23 mouse cellular contexts compared by ENCODE assay signal in the genomic region with DNA sequence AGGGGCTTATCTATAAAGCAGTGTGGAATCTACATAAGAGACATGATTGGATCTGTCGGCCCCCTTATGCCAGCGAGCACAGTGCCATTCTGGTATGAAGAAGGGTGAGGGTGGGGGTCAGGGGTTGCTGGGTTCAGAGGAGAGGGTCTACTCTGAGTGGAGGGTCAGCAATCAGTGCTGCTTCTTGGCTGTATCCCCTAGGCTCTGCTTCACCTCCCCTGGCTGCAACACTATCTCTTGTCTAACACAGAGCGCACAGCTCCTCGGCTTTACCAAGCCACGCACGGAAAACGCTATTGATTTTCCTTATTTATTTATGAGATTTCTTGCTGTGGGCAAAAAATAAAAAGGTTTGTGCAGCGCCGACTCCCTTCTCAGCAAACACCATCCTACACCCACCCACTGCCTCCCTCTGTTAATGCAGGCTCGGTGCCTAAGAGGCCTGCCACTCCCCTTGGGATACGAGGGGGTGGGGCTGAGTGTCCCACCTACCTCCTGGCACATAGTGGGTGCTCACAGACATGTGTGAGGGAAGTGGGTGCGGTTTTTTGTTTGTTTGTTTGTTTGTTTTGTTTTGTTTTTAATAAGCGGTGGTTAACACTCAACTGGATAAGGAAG. TPM values are rescaled to one million over a fixed set of nuclear protein-coding genes. Genes with fewer than 3 reads are reported as not detected.
DNase-seq lines count a peak whose midpoint lies in the region; ATAC-seq lines count a peak whose summit lies in the region.
"Had no signal": no experiment of that assay in that cellular context is flagged by ENCODE, and none has a peak within 500 bp of the region (broad histone marks: within the 10 kb centered on the region; RNA-seq: fewer than 3 reads in every experiment).

No protein-coding gene starts in this region.

- no peak overlapping the region for H3K27ac ChIP-seq in forebrain, embryonic 15.5 days (replicated peaks)
- no peak overlapping the region for H3K27ac ChIP-seq in forebrain, embryonic 13.5 days
- H3K27ac ChIP-seq in midbrain, embryonic 12.5 days (replicated peaks): peak overlapping the region; percentile 36; the same call in 1 of the 2 replicates
- H3K27ac ChIP-seq in midbrain, embryonic 10.5 days (replicated peaks): no peak overlapping the region; the same call in 1 of the 2 replicates
- no peak overlapping the region for H3K27ac ChIP-seq in neural tube, embryonic 14.5 days (ENCODE audit: low read depth, low read length)
- peak overlapping the region; percentile 64 for H3K27ac ChIP-seq in midbrain, embryonic 15.5 days
- no peak overlapping the region for H3K27ac ChIP-seq in heart, embryonic 12.5 days (ENCODE audit: poor library complexity, severe bottlenecking)
- H3K27ac ChIP-seq: embryonic facial prominence, embryonic 12.5 days; gastrocnemius, adult 2 months had no signal

- no peak overlapping the region for H3K4me3 ChIP-seq in forebrain, embryonic 15.5 days
- no peak overlapping the region for H3K4me3 ChIP-seq in forebrain, embryonic 13.5 days
- no peak overlapping the region for H3K4me3 ChIP-seq in midbrain, embryonic 12.5 days
- no peak overlapping the region for H3K4me3 ChIP-seq in midbrain, embryonic 10.5 days
- no peak overlapping the region for H3K4me3 ChIP-seq in neural tube, embryonic 14.5 days (ENCODE audit: low read depth, low read length)
- H3K4me3 ChIP-seq in midbrain, embryonic 15.5 days: no peak overlapping the region
- no peak overlapping the region for H3K4me3 ChIP-seq in heart, embryonic 12.5 days
- H3K4me3 ChIP-seq: embryonic facial prominence, embryonic 12.5 days; gastrocnemius, adult 2 months had no signal

- WGBS in forebrain, embryonic 15.5 days: 89% methylated on average over 13 of the region's 13 CpGs
- WGBS in forebrain, embryonic 13.5 days: 88% methylated on average over 13 of the region's 13 CpGs
- WGBS in midbrain, embryonic 12.5 days: 80% methylated on average over 13 of the region's 13 CpGs
- 90% methylated on average over 13 of the region's 13 CpGs for WGBS in midbrain, embryonic 10.5 days
- WGBS in neural tube, embryonic 14.5 days: 83% methylated on average over 13 of the region's 13 CpGs
- WGBS in midbrain, embryonic 15.5 days: 67% methylated on average over 13 of the region's 13 CpGs
- 65% methylated on average over 13 of the region's 13 CpGs for WGBS in heart, embryonic 12.5 days

- DNase-seq in midbrain, embryonic 10.5 days (ENCODE audit: low spot score): no peak
- no peak for DNase-seq in neural tube, embryonic 10.5 days (ENCODE audit: extremely low spot score, low spot score)
- DNase-seq: adrenal gland, adult 8-10 months; adrenal gland, postnatal 36 days; B cell, adult 2 months; cerebellum, adult 11-12 months; cerebellum, adult 9-10 months; cerebellum, postnatal 25 days; forebrain, postnatal 0 days; gastrocnemius, adult 2 months; gastrocnemius, postnatal 36 days; heart, adult 11 months; heart, postnatal 10 days; heart, postnatal 4 days had no signal

- no peak overlapping the region for H3K4me2 ChIP-seq in forebrain, embryonic 15.5 days (replicated peaks)
- no peak overlapping the region for H3K4me2 ChIP-seq in forebrain, embryonic 13.5 days
- no peak overlapping the region for H3K4me2 ChIP-seq in midbrain, embryonic 12.5 days (replicated peaks)
- no peak overlapping the region for H3K4me2 ChIP-seq in neural tube, embryonic 14.5 days (ENCODE audit: low read depth, low read length)
- H3K4me2 ChIP-seq in midbrain, embryonic 15.5 days: no peak overlapping the region
- H3K4me2 ChIP-seq in heart, embryonic 12.5 days: no peak overlapping the region
- H3K4me2 ChIP-seq: embryonic facial prominence, embryonic 12.5 days had no signal

- H3K4me1 ChIP-seq in forebrain, embryonic 15.5 days: no peaks in the 10 kb centered on the region; the same call in 1 of the 2 replicates
- H3K4me1 ChIP-seq in forebrain, embryonic 13.5 days: peaks cover 5% of the 10 kb centered on the region; the same call in 1 of the 2 replicates
- peaks cover 4% of the 10 kb centered on the region; the same call in 1 of the 2 replicates for H3K4me1 ChIP-seq in midbrain, embryonic 12.5 days
- peaks cover 15% of the 10 kb centered on the region; the same call in 1 of the 2 replicates for H3K4me1 ChIP-seq in midbrain, embryonic 10.5 days
- H3K4me1 ChIP-seq in neural tube, embryonic 14.5 days (ENCODE audit: control insufficient read depth, insufficient read depth, low read length): peaks cover 12% of the 10 kb centered on the region; the same call in 1 of the 2 replicates
- H3K4me1 ChIP-seq in midbrain, embryonic 15.5 days: peaks cover 29% of the 10 kb centered on the region
- no peaks in the 10 kb centered on the region for H3K4me1 ChIP-seq in heart, embryonic 12.5 days (replicated peaks)
- H3K4me1 ChIP-seq: embryonic facial prominence, embryonic 12.5 days had no signal

- H3K36me3 ChIP-seq in forebrain, embryonic 15.5 days: peaks cover 11% of the 10 kb centered on the region; the same call in 1 of the 2 replicates
- peaks cover 75% of the 10 kb centered on the region for H3K36me3 ChIP-seq in forebrain, embryonic 13.5 days (ENCODE audit: poor library complexity, severe bottlenecking)
- H3K36me3 ChIP-seq in midbrain, embryonic 12.5 days: peaks cover 82% of the 10 kb centered on the region
- H3K36me3 ChIP-seq in midbrain, embryonic 10.5 days: peaks cover 98% of the 10 kb centered on the region
- peaks cover 6% of the 10 kb centered on the region; the same call in 1 of the 2 replicates for H3K36me3 ChIP-seq in neural tube, embryonic 14.5 days (ENCODE audit: control insufficient read depth, insufficient read depth, low read length)
- H3K36me3 ChIP-seq in midbrain, embryonic 15.5 days (replicated peaks): peaks cover 9% of the 10 kb centered on the region; the same call in 1 of the 2 replicates
- H3K36me3 ChIP-seq in heart, embryonic 12.5 days: no peaks in the 10 kb centered on the region
- H3K36me3 ChIP-seq: embryonic facial prominence, embryonic 12.5 days; G1E had no signal

- no peaks in the 10 kb centered on the region for H3K27me3 ChIP-seq in forebrain, embryonic 15.5 days
- no peaks in the 10 kb centered on the region for H3K27me3 ChIP-seq in forebrain, embryonic 13.5 days
- H3K27me3 ChIP-seq in midbrain, embryonic 12.5 days: no peaks in the 10 kb centered on the region
- no peaks in the 10 kb centered on the region for H3K27me3 ChIP-seq in midbrain, embryonic 10.5 days (ENCODE audit: low read depth, poor library complexity, severe bottlenecking)
- no peaks in the 10 kb centered on the region for H3K27me3 ChIP-seq in neural tube, embryonic 14.5 days (ENCODE audit: control insufficient read depth, insufficient read depth, low read length)
- H3K27me3 ChIP-seq in midbrain, embryonic 15.5 days (replicated peaks): no peaks in the 10 kb centered on the region
- peaks cover 10% of the 10 kb centered on the region for H3K27me3 ChIP-seq in heart, embryonic 12.5 days (replicated peaks)
- H3K27me3 ChIP-seq: embryonic facial prominence, embryonic 12.5 days had no signal

- 0 out of 2 replicates have a peak, but pooled peaks have one; percentile 29 for ATAC-seq in forebrain, embryonic 15.5 days (replicated peaks)
- no peak for ATAC-seq in forebrain, embryonic 13.5 days
- no peak for ATAC-seq in midbrain, embryonic 12.5 days (ENCODE audit: low FRiP score, low read depth)
- ATAC-seq in neural tube, embryonic 14.5 days (ENCODE audit: low read depth): peak; percentile 54; the same call in 1 of the 2 replicates
- peak; percentile 50; the same call in 1 of the 2 replicates for ATAC-seq in midbrain, embryonic 15.5 days (replicated peaks)
- ATAC-seq in heart, embryonic 12.5 days (ENCODE audit: insufficient number of reproducible peaks, low FRiP score): no peak
- ATAC-seq: CD4-positive, CD25-positive, alpha-beta regulatory T cell, adult 4 months; forebrain, postnatal 0 days had no signal

- H3K9ac ChIP-seq in forebrain, embryonic 15.5 days (replicated peaks): no peak overlapping the region
- H3K9ac ChIP-seq in forebrain, embryonic 13.5 days: no peak overlapping the region
- 0 out of 2 replicates have a peak overlapping the region, but pooled peaks have one; percentile 2 for H3K9ac ChIP-seq in midbrain, embryonic 12.5 days (replicated peaks)
- H3K9ac ChIP-seq in neural tube, embryonic 14.5 days (replicated peaks; ENCODE audit: low read depth, low read length): no peak overlapping the region
- H3K9ac ChIP-seq in midbrain, embryonic 15.5 days: no peak overlapping the region
- H3K9ac ChIP-seq in heart, embryonic 12.5 days: no peak overlapping the region
- H3K9ac ChIP-seq: embryonic facial prominence, embryonic 12.5 days; forebrain, postnatal 0 days had no signal

- H3K9me3 ChIP-seq in forebrain, embryonic 15.5 days: no peaks in the 10 kb centered on the region
- no peaks in the 10 kb centered on the region for H3K9me3 ChIP-seq in forebrain, embryonic 13.5 days (replicated peaks)
- no peaks in the 10 kb centered on the region for H3K9me3 ChIP-seq in midbrain, embryonic 12.5 days
- H3K9me3 ChIP-seq in midbrain, embryonic 10.5 days (replicated peaks): no peaks in the 10 kb centered on the region
- no peaks in the 10 kb centered on the region for H3K9me3 ChIP-seq in neural tube, embryonic 14.5 days (ENCODE audit: control insufficient read depth, low read length)
- H3K9me3 ChIP-seq in midbrain, embryonic 15.5 days: no peaks in the 10 kb centered on the region
- H3K9me3 ChIP-seq in heart, embryonic 12.5 days (replicated peaks): no peaks in the 10 kb centered on the region
- H3K9me3 ChIP-seq: embryonic facial prominence, embryonic 12.5 days had no signal

RNA-seq across cellular contexts. Expression of gene Wscd1, which starts 32.1 kb away (rescaled TPM):
- 52.2 and 58.4 TPM in 2 replicates for polyA plus RNA-seq in forebrain, embryonic 15.5 days (2015; fragmentation: Nextera tagmentation; extraction: Ambion mirVana)
- polyA plus RNA-seq in forebrain, embryonic 13.5 days (2015; fragmentation: Nextera tagmentation; extraction: Ambion mirVana): 47.7 and 54.3 TPM in 2 replicates
- polyA plus RNA-seq in midbrain, embryonic 12.5 days (2016; fragmentation: Nextera tagmentation; extraction: Ambion mirVana): 94.6 and 109 TPM in 2 replicates
- polyA plus RNA-seq in midbrain, embryonic 10.5 days (2016; fragmentation: Nextera tagmentation; extraction: Ambion mirVana): 61.5 and 86.9 TPM in 2 replicates
- 42.4 and 44.1 TPM in 2 replicates for polyA plus RNA-seq in neural tube, embryonic 14.5 days (2014; fragmentation: Nextera tagmentation; extraction: Ambion mirVana)
- 86.4 and 95.0 TPM in 2 replicates for polyA plus RNA-seq in midbrain, embryonic 15.5 days (2015; fragmentation: Nextera tagmentation; extraction: Ambion mirVana)
- polyA plus RNA-seq in heart, embryonic 12.5 days (2016; fragmentation: Nextera tagmentation; extraction: Ambion mirVana): 3.1 and 4.2 TPM in 2 replicates
- polyA plus RNA-seq: CD4-positive, CD25-positive, alpha-beta regulatory T cell, adult 4 months; G1E had no signal

Comparison
In these comparisons a context has a peak if more than half of its experiments do, and no peak if none do; other contexts are left out.
1. ATAC-seq: peak in forebrain, embryonic 15.5 days (single experiment), neural tube, embryonic 14.5 days (single experiment) and midbrain, embryonic 15.5 days (single experiment); none in forebrain, embryonic 13.5 days (single experiment), midbrain, embryonic 12.5 days (single experiment) and heart, embryonic 12.5 days (single experiment).
2. H3K27ac ChIP-seq: peak in midbrain, embryonic 12.5 days (single experiment) and midbrain, embryonic 15.5 days (single experiment); none in forebrain, embryonic 15.5 days (single experiment), forebrain, embryonic 13.5 days (single experiment), midbrain, embryonic 10.5 days (single experiment), neural tube, embryonic 14.5 days (single experiment) and heart, embryonic 12.5 days (single experiment).